Mouse (Mus musculus) right cerebral cortex, postnatal 25 days (tissue): ENCODE data around the gene Calcrl.

Experiments
- DNase-seq: peaks from one replicate; pipeline ENCODE4 v3.0.0; 2022

Gene Calcrl

DNA sequence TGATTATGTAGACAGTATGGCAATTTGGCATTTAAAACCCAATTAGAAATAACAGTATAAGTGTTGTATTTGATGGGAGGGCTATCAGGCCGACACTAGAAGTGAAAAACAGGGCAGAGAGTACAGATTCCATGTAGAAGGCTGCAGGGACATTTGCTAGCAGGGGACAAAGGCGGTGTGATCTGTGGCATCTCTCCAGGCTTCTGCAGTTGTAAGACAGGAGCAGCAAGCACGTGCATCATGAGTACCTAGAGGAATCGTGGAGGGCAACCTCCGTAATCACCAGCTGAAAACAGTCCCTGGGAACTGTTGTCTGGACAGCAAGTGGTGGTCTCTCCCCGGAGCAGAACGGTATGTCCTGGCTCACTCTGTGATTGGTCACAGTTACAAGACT, 37.2 kb downstream of the Calcrl start:
- no peak for DNase-seq

DNA sequence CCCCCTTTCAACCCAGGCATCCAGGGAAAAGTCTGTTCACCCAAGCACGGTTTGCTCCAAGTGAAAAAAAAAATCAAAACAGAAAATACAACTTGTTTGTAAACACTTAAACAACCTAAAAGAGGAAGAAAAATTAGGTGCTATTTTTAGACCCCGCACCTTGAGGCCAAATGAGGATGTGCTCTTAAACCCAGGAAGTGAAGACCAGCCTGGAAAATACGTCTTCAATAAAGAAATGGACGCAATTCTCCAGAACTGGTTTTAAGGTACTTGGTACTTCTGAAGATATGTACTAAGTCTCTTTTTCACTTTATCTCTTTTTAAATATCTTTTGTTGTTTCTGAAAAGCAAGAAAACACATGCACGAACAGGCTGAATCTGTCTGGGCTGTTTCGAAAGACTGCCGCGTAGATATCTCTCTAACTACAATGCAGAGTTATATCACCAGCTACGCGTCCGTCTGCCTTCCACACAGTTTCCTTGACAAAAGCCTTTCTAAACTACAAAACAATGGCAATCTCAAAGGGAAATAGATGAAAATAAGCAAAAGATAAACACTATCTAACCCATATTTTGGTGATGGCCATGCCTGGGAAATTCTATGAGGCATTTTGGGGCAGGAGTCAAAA, 37.7 kb downstream of the Calcrl start:
- no peak for DNase-seq

DNA sequence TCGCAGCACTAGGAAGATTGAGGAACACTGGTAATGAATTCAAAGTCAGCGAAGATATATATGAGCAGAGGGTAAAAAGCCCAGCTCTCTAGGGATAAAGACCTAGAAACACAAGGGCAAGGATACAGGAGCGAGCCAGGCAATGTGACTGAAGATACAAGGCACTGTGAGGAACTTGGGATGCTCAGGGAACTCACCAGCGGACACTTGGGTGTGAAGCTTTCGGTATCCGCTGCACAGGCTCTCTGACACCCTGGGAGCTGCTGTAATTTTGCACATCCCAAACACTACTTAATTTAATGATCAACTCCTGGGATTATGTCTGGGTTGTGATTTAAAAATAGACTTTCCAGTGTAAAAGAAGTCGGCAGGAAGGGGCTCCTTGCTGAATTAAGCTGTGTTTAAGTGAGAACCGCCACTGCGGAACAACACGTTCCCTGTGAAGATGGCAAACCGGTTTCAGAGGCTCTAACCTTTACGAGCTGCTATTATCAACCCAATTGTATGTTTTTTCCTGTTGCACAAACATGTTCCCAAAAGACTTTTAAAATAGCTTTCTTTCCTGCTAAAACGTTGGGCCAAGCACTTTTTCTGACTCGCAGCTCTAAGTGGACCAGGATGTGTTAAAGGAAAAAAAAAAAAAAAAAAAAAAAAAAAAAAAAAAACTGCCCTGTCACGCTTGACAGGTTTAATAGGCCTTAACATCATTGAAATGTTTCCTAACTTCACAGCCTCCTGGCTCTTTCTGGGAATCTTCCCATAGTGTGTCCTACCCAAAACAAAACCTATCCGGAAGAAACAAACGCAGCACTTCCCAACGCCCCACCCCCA, 38.4 kb downstream of the Calcrl start:
- no peak for DNase-seq

DNA sequence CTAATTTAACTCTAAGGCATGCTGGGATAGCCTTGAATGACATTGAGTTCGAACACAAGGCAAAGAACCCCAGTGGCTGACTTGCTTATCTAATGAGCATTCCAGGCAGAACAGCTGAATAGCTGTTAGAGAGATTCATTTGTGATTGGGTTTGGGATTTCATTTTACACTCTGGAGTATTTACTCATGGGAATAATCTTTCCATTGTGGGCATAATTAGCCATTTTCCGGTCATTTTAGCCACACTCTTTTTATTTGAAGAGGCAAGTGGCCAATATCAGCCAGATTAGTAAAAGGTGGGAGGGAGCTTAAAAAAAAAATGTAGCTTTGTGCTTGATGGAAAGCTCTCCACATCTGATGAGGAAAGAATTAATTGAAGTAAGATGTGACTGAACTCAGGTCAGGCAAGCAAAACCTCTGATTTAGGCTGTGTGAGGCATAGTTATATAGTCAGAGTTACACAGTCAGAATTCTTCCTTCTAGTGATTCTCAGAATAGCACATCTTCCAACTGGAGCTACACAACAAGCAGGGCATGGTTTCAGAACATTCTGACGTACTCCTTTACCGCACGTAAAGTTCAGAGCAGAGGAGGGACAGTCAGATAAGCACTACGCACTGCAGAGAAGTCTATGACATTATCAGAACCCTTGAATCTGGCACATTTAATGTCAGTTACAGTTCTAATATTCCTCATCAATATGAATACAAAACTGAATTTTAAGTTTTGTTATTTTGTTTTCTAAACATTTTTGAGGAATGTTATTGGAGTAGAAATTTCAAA, 40.1 kb downstream of the Calcrl start:
- no peak for DNase-seq

DNA sequence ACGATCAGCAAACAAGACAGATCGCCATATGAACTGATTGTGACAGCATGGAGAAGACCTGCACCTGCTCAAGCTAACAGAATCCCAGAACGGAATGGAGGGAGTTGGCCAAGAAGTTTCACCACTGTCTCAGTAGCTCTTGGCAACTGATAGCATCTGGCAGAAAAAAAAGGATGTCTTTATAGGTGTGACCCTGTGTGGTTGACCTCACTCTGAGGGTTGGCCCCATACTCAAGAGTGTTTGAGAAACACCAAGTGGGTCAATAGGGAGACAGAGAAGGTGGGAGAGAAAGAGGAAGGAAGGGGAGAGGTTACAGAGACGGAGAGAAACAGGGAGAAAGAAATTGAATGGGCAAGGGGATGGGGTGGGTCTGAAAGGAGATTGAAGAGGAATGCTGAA, 41.4 kb downstream of the Calcrl start:
- no peak for DNase-seq

DNA sequence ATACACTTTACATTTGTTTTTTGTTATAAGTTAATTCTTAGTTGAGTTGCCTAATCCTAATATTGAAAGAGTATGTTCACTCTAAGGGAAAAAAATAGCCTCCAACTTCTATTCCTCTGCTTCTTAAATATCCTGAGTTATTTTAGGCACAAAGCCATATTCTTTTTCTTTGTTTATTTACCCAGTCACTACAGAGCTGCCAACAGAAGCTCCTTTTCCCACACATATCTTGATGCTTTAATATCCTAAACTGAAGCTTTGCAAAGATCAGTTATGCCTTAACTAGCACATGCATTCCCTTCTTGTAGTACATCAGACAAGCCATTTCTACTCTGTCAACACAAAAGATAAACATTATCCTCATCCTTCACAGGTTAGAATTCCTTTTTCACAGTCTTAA, 42.7 kb downstream of the Calcrl start:
- DNase-seq: no peak

DNA sequence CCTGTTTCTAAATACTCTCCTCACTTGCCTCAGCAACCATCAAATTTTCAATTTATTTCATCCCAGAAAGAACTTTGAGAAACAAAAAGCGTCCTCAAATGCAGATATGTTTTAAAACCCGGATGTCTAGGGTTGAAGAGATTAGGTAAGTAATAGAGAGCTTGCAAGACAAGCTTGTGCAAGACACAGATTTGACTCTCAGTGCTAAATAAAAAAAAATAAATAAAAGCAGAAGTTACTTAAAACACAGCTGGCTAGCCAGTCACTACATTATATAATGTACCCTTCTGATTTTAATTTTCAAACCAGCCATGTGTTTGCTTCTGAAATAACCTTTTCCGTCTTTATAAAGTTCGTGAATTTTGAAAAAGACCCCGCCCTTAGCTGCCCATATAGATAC, 43.2 kb downstream of the Calcrl start:
- DNase-seq: no peak

DNA sequence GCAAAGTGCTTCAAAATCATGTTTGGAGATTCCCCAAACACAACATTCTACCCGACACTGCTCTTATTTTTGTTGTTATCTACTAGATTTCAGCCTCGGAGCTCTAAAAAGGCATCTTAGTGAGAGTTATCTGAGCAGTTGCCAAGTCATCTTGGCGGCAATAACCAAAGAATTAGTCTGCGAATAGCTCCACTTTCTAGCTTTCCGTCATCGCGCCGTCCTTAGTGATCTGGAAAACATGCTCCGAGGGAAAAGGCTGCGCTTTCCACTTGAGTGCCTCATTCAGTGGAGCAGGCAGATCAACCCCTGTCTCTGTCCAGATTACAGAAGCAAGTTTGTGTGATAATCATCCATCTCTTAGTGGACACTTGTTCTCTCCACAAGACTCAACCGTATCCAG, 44.4 kb downstream of the Calcrl start:
- peak; percentile 12 for DNase-seq

DNA sequence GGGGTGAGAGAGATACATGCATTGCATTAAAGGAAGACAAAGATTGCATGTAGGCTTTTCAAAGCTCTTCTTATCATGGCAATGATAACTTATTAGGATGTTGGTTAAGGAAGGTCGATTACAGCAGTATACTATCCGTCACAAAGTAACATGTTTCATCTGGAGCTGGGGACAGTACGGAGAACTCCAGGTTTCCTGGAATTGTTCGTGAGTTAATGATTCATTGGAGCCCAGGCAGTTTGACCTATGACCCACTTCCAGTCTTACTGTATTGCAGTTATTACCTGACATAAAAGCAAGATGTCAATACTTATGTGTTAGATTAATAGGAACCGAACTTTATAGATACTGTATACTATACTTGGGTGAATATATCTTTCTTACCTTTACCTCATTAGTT, 46.5 kb downstream of the Calcrl start:
- DNase-seq: no peak

DNA sequence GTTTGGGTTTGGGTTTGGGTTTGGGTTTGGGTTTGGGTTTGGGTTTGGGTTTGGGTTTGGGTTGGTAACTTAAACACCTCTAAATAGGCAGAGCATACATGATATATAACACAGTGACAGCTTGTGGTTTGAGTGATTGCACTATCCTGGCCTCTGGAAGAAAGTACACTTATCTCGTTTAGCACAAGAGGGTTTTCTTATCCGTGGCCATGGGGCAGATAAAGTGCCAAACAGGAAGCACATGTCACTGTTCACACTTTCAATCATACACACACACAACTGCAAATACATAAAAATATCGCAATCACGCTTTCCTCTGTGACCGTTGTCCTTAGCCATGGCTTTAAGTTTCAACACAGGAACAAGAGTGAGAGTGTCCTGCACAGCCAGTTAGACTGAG, 56.0 kb downstream of the Calcrl start:
- DNase-seq: no peak

DNA sequence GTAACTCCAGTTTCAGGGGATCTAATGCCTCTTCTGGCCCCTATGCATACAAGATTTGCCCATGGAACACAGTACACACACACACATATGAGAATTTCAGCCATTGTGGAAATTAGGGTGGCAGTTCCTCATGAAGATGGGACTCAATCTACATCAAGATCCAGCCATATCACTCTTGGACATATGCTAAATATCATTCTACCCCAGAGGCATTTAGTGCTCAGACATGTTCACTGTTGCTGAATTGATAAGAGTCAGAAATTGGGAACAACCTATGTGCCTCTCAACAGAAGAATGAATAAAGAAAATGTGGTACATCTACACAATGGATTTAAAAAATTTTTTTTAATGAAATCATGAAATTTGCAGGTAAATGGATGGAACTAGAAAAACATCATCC, 58.5 kb downstream of the Calcrl start:
- DNase-seq: no peak

DNA sequence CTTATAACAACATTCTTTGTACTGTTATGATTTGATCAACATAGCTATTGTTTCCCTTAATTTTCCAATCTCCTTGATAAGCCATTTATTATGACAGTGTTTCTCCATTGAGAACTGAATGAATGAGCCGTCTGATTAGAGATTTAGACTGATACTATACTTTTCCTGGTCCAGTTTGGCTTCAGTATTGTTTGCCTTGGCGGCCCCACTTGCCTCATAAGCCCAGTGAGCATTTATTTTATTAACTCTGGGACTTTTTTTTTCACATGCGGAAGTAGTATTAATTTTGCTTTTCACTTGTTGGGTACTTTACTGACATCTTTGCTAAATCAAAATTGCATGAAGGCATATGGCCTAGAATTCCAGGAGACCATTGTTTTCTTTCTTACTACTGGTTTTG, 59.9 kb downstream of the Calcrl start:
- no peak for DNase-seq

DNA sequence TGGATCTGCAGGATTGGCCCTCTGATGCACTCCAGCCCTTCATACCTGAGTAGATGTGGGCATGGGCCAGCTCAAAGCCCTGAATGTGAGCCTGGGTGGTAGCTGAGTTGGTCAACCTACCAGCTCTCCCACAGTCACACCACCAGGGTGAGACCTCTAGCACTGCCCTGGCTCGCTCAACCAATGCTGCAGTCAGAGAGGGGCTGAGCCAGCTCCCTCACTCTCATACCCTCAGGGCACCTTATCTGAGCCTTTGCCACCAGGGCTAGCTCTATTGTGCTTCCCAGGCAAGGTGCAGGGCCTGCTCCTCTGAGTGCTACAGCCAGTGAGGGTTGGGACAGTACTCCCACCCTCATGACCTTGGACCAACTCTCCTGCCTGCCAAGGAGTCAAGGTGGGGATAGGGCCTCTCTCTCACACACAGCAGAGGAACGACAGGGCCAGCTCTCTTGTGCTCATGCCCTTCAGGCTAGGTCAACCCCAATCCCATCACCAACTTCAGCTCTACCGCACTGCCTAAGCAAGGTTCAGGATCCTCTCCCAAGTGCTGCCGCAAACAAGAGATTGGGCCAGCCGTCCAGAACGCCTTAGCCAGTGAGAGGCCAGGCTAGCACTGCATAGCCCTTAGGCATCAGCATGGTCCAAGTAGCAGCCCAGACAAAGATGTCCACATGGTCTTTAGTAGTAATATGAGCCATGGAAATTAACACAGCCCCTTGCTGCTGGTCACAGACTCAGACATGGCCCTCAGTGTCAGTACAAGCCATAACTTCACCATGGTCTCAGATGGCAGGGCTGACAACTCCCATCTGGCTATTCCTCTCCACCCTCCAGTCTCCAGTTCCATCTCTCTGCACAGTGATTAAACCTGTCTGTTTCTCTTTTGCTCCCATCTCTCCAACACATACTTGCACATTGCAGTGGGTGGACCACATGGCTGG, 62.2 kb downstream of the Calcrl start:
- no peak for DNase-seq

DNA sequence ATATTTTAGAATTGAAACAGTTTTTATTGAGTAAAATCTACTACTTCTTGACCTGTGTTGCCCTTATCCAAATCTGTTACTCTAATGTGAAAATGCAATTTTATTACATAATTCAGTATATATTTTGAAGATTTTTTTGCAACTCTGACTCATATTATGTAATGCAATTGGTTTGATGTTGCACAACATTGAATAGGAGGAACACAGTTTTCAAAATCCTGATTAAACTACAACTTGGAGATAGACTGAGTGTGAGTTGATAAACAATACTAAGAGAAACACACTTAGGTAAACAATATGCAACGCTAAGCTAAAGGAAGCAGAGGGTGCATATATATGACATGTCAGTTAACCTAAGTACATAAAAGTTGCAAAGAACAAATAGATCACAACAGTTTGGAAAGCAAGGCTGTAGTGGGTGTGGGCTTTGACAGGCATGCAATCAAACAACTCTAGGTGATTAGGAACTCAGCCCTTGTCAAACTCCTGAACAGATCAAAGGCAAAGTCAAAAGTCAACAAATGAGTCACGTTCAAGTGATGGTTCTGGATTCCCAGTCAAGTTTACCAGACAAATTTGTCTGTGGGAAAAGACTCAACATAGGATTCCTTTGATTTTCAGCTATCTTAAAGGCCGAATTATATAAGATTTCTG, 66.4 kb downstream of the Calcrl start:
- DNase-seq: no peak

DNA sequence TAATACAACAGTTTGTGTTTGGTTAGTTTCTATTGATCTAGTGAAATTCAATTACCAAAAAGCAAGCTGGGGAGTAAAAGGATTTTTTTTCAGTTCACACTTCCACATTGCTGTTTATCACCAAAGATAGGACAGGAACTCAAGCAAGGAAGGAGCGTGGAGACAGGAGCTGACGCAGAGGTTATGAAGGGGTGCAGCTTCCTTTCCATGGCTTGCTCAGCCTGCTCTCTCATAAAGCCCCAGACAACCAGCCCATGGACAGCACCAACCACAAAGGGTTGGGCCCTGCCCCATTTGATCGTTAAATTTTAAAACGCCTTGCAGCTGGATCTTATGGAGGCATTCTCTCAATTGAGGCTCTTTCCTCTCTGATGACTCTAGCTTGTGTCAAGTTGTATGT, 69.9 kb downstream of the Calcrl start:
- no peak for DNase-seq

DNA sequence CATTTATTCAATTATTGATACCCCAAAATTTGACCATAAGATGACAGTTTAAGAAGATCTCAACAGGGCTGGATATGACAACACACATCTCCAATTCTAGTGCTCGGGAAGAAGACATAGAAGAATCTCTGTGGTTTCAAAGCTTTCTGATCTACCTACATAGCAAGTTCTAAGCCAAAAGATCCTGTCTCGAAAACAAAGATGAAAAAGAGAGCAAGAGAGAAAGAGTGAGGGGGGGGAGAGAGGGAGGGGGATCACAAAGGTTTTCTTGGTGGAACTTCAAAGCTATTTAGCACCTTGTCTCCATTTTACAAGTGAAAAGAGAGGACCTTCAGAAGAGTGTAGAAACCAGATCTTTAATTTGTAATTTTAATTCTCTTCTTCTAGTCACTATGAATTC, 77.8 kb downstream of the Calcrl start:
- DNase-seq: no peak

DNA sequence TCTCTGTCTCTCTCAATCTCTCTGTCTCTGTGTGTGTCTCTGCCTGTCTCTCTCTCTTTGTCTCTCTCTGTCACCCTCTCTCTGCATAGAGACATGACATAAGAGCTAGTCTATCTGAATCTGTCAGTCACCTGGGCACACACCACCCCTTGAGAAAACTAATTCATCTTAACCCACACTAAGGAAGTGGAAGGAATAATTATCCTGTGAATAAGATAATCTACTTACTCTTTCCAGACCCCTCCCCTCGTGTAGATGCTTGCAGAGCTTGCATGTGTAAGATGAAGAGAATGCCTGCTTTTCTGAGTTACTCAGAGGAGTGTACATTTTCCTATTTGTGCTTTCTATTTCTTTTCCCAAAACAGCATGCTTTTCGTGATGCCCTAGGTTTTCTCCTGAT, 81.5 kb downstream of the Calcrl start:
- no peak for DNase-seq

DNA sequence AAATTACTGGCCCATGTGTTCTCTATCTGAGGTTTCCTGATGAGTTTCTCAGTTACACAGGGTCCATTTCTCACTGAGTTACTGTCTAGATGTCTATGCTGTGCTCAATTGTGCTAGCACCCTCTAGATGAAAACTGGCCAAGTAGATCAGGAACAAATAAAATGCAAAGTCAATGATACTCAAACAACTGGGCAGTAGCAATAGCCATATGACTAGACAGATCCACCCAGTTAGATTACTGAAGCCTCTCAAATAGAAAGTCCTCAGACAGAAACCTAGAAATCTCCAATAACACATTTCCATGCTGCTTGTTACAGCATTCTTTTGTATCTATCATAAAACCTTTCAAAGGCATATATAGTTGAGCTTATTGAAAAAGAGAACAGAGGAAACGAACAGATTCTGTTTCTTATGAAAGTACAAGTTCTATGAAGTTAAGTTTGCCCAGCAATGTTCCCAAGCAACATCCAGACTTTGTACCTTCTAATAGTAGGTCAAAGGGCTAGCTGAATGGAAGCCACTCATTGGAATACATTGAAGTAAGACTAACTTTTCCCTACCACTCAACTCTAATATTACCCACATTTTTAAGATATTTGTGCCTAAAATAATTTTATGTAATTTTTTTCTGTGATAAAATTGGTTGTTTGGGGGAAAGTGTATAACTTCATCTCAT, 87.3 kb downstream of the Calcrl start:
- no peak for DNase-seq

DNA sequence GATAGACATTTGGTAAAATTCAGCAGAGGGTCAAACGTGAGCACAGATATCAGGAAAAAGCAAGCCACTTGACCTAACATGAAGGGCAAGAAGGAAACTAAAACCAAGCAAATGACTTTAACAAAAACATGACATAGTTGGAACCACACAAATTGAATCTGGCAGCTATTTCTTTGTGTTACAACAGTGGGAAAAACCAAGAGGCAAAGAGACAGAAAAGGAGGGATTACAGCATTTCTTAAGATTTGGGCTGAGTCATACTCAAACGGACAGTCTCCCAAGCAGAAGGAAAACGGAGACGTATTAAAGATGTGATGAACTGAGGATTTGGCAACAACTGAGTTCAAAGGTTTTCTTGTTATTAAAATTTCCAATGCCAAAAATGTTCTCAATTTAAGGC, 88.9 kb downstream of the Calcrl start:
- DNase-seq: no peak

DNA sequence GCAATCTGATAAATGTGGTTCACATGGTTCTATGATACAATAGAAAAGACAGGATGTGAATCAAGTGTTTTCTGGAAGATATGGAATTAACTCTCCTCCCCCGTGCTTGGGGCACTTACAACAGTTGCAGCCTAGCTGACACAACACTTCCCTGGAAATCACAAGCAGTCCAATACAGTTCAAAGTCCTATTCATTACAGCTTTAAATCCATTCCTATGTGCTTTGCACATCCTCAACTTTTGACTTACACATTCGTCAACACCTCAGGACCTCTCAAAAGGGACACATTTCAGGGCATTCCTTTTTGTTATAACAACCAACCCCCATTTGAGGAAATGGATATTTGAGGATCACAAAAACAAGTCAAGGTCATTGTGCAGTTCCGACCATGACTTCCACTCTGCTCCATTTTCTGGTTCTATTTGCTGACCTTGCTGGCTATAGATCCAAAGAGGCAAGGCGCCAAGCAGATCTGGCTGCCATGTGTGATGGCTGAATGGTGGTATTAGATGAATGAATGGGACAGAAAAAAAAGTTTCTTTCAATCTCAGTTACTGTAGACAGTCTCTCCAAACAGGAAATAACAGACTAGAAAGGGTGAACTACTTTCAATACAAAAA, 108.9 kb downstream of the Calcrl start:
- no peak for DNase-seq

DNA sequence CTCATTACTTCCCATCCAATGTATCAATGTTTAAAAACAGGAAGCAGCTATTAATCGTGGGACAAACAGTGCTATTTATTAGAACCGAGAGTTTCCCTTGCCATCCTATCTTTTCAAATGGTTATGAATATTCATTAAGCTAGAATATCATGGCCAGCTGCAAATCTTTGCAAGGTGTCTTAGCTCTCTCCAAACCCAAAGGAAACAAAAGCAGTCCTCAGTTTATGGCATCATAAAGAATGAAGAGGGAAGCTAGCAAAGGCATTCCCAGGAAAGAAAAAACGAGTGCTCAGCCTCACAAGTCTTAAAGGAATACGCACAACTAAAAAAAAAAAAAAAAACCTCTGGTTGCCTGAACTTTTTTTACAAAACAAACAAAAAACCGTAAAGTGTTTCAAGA, 128.7 kb downstream of the Calcrl start:
- DNase-seq: no peak
